Mouse (Mus musculus) C2C12 (cell line): ENCODE results near the gene Tmco4. TPM values are rescaled to one million over a fixed set of nuclear protein-coding genes. Genes with fewer than 3 reads are reported as not detected.

Source experiments
- H3K27me3 ChIP-seq: one replicate; pipeline ENCODE4 v1.6.1; 2011; ENCODE audit not compliant: control insufficient read depth, insufficient read depth, insufficient read length
- H3K36me3 ChIP-seq: one replicate; pipeline ENCODE4 v1.6.1; 2011; ENCODE audit not compliant: control insufficient read depth, insufficient read depth
- H3K4me3 ChIP-seq: one replicate; pipeline ENCODE4 v1.5.1; 2011; ENCODE audit warnings: mild to moderate bottlenecking, control low read depth; ENCODE audit not compliant: poor library complexity, insufficient read depth, severe bottlenecking
- H3K79me2 ChIP-seq: one replicate; pipeline ENCODE4 v1.6.1; 2011; ENCODE audit not compliant: control insufficient read depth, insufficient read depth
- H3K79me3 ChIP-seq: one replicate; pipeline ENCODE4 v1.6.1; 2011; ENCODE audit warnings: low read depth, control low read depth
- H3ac ChIP-seq: one replicate; pipeline ENCODE3; 2011; ENCODE audit warnings: low read depth; ENCODE audit not compliant: control insufficient read depth, insufficient read length
- CEBPB ChIP-seq: IDR thresholded peaks from one replicate; pipeline ENCODE4 v1.6.1; 2011; ENCODE audit warnings: low read depth, mild to moderate bottlenecking, control low read depth, moderate library complexity
- CTCF ChIP-seq: IDR thresholded peaks from one replicate; pipeline ENCODE4 v1.5.1; 2011; ENCODE audit not compliant: control insufficient read depth, insufficient read depth, insufficient read length
- FOSL1 ChIP-seq: IDR thresholded peaks from one replicate; pipeline ENCODE4 v1.8.0; 2011; ENCODE audit warnings: mild to moderate bottlenecking, low read length; ENCODE audit not compliant: poor library complexity, insufficient read depth, severe bottlenecking
- MAX ChIP-seq: IDR thresholded peaks from one replicate; pipeline ENCODE4 v1.6.1; 2011; ENCODE audit warnings: mild to moderate bottlenecking, control low read depth
- MYOD1 ChIP-seq: IDR thresholded peaks from one replicate; pipeline ENCODE4 v1.6.1; 2011; ENCODE audit warnings: low read depth; ENCODE audit not compliant: control insufficient read depth, insufficient read length
- MYOG ChIP-seq: IDR thresholded peaks from one replicate; pipeline ENCODE4 v1.6.1; 2011; ENCODE audit not compliant: control insufficient read depth, insufficient read length; ENCODE audit errors: extremely low read depth
- USF1 ChIP-seq: IDR thresholded peaks from one replicate; pipeline ENCODE4 v1.6.1; 2011; ENCODE audit warnings: low read depth, mild to moderate bottlenecking, control low read depth, moderate library complexity
- polyA plus RNA-seq: library from polyadenylated mRNA; unstranded; fragments of >200 nt; fragmentation: generic; extraction: Trizol; gene quantifications from one replicate; pipeline ENCODE4 v1.2.1, GENCODE M21; 2012; ENCODE audit warnings: missing spikeins

Gene Tmco4
- polyA plus RNA-seq, 1 experiment: 1.8 TPM

- Histone ChIP-seq H3ac (no peak overlapping the region), H3K27me3 (no peaks in the 10 kb centered on the region), H3K36me3 (no peaks in the 10 kb centered on the region), H3K4me3 (no peak overlapping the region), H3K79me3 (no peaks in the 10 kb centered on the region), H3K79me2 (no peaks in the 10 kb centered on the region)
- no peak for TF ChIP-seq FOSL1
- no peak for TF ChIP-seq MYOG
- TF ChIP-seq CEBPB: no peak
- no peak for TF ChIP-seq CTCF
- no peak for TF ChIP-seq MYOD1
- no peak for TF ChIP-seq USF1
- no peak for TF ChIP-seq MAX
Observed at GRCm38 (mm10) chr4:138986280-138986679, 13.6 kb downstream of the Tmco4 start.

- no peaks in the 10 kb centered on the region for H3K36me3 ChIP-seq
- TF ChIP-seq CTCF: no peak
- TF ChIP-seq FOSL1: no peak
- TF ChIP-seq MYOD1: no peak
- TF ChIP-seq MAX: no peak
- no peak for TF ChIP-seq USF1
- TF ChIP-seq CEBPB: no peak
- no peak for TF ChIP-seq MYOG
- no peak overlapping the region for H3K4me3 ChIP-seq
- H3K79me2 ChIP-seq: no peaks in the 10 kb centered on the region
- H3ac ChIP-seq: no peak overlapping the region
- no peaks in the 10 kb centered on the region for H3K27me3 ChIP-seq
- no peaks in the 10 kb centered on the region for H3K79me3 ChIP-seq
Observed at GRCm38 (mm10) chr4:138994389-138994788, 21.7 kb downstream of the Tmco4 start.

- Histone ChIP-seq H3K79me3 (no peaks in the 10 kb centered on the region), H3K79me2 (no peaks in the 10 kb centered on the region), H3ac (no peak overlapping the region), H3K36me3 (no peaks in the 10 kb centered on the region), H3K4me3 (no peak overlapping the region), H3K27me3 (no peaks in the 10 kb centered on the region)
- no peak for TF ChIP-seq MYOG
Observed at GRCm38 (mm10) chr4:138996410-138996809, 23.7 kb downstream of the Tmco4 start.

GRCm38 (mm10) chr4:138997121-138997520 lies 24.4 kb downstream of the Tmco4 start:
- no peaks in the 10 kb centered on the region for H3K79me2 ChIP-seq
- no peak overlapping the region for H3K4me3 ChIP-seq
- TF ChIP-seq MYOG: no peak
- TF ChIP-seq CTCF: no peak
- no peak for TF ChIP-seq MAX
- TF ChIP-seq FOSL1: no peak
- TF ChIP-seq CEBPB: no peak
- no peak for TF ChIP-seq MYOD1
- TF ChIP-seq USF1: no peak
- no peaks in the 10 kb centered on the region for H3K36me3 ChIP-seq
- no peaks in the 10 kb centered on the region for H3K27me3 ChIP-seq
- no peak overlapping the region for H3ac ChIP-seq
- no peaks in the 10 kb centered on the region for H3K79me3 ChIP-seq

GRCm38 (mm10) chr4:138998611-138999010 lies 25.9 kb downstream of the Tmco4 start:
- Histone ChIP-seq H3K4me3 (no peak overlapping the region), H3K36me3 (no peaks in the 10 kb centered on the region), H3ac (no peak overlapping the region), H3K27me3 (no peaks in the 10 kb centered on the region), H3K79me3 (no peaks in the 10 kb centered on the region), H3K79me2 (no peaks in the 10 kb centered on the region)
- TF ChIP-seq CEBPB (no peak), FOSL1 (no peak), MAX (no peak), CTCF (no peak), MYOD1 (no peak), MYOG (no peak)

GRCm38 (mm10) chr4:139001026-139001425 lies 28.3 kb downstream of the Tmco4 start:
- Histone ChIP-seq H3K79me3 (no peaks in the 10 kb centered on the region), H3K36me3 (no peaks in the 10 kb centered on the region), H3ac (no peak overlapping the region), H3K4me3 (no peak overlapping the region), H3K79me2 (no peaks in the 10 kb centered on the region), H3K27me3 (peaks cover 5% of the 10 kb centered on the region)
- peak; percentile 48 for TF ChIP-seq USF1
- no peak for TF ChIP-seq CEBPB

GRCm38 (mm10) chr4:139001433-139001832 lies 28.7 kb downstream of the Tmco4 start:
- no peak overlapping the region for H3ac ChIP-seq
- TF ChIP-seq MYOD1: no peak
- no peak for TF ChIP-seq FOSL1
- TF ChIP-seq MYOG: no peak
- TF ChIP-seq MAX: no peak
- no peak for TF ChIP-seq USF1
- TF ChIP-seq CTCF: no peak
- TF ChIP-seq CEBPB: no peak

More at GRCm38 (mm10) chr4:139001433-139001832, 28.7 kb downstream of the Tmco4 start:
- no peak overlapping the region for H3K4me3 ChIP-seq
- H3K79me3 ChIP-seq: no peaks in the 10 kb centered on the region
- H3K79me2 ChIP-seq: no peaks in the 10 kb centered on the region
- H3K27me3 ChIP-seq: peaks cover 9% of the 10 kb centered on the region
- no peaks in the 10 kb centered on the region for H3K36me3 ChIP-seq
